Mouse (Mus musculus) G1E (cell line): ENCODE data around the gene Rfpl4. TPM values are rescaled to one million over a fixed set of nuclear protein-coding genes. Genes with fewer than 3 reads are reported as not detected.
A peak's percentile ranks its signal among the peaks of the same experiment; 100 is the strongest.
"Not testable (repeated sequence)": the region's sequence is repeated elsewhere in the genome, so short reads cannot be mapped to it uniquely, and the experiment has no call there.

Experiments
- ATAC-seq: 2 replicates; pipeline ENCODE4 v1.8.0; 2016; ENCODE audit warnings: mild to moderate bottlenecking; ENCODE audit not compliant: insufficient number of reproducible peaks, poor library complexity, low FRiP score, severe bottlenecking; ENCODE audit errors: extremely low read depth
- DNase-seq: peaks from one replicate; pipeline ENCODE4 v3.0.0; 2012; ENCODE audit warnings: low spot score
- H3K27me3 ChIP-seq: 2 replicates; pipeline ENCODE4 v1.6.1; 2012; ENCODE audit warnings: mild to moderate bottlenecking, low read length, inconsistent platforms; ENCODE audit not compliant: insufficient read depth
- H3K36me3 ChIP-seq: replicated peaks from 2 replicates; pipeline ENCODE3; 2012; ENCODE audit warnings: mild to moderate bottlenecking, inconsistent platforms
- H3K4me1 ChIP-seq: 2 replicates; pipeline ENCODE4 v1.6.1; 2012; ENCODE audit warnings: low read depth, low read length, inconsistent platforms, mixed read lengths; ENCODE audit not compliant: insufficient read depth
- H3K4me3 ChIP-seq: 2 replicates; pipeline ENCODE4 v1.5.1; 2012; ENCODE audit warnings: low read depth, mild to moderate bottlenecking, inconsistent platforms, low read length, moderate library complexity, mixed read lengths
- H3K9me3 ChIP-seq: replicated peaks from 2 replicates; pipeline ENCODE4 v1.6.1; 2012; ENCODE audit warnings: inconsistent platforms
- CTCF ChIP-seq: IDR thresholded peaks from 2 replicates; pipeline ENCODE4 v1.5.1; 2012; ENCODE audit warnings: low read depth, low read length, inconsistent platforms, mixed read lengths
- GATA1 ChIP-seq: IDR thresholded peaks from 2 replicates; pipeline ENCODE4 v1.6.1; 2012; ENCODE audit warnings: borderline replicate concordance, low read length, inconsistent platforms, mixed read lengths
- GATA2 ChIP-seq: IDR thresholded peaks from 2 replicates; pipeline ENCODE4 v1.6.1; 2012; ENCODE audit warnings: low read depth, low read length, inconsistent platforms, borderline replicate concordance
- POLR2AphosphoS5 ChIP-seq: IDR thresholded peaks from 2 replicates; pipeline ENCODE4 v1.6.1; 2012; ENCODE audit warnings: low read depth, low read length, inconsistent platforms; ENCODE audit not compliant: insufficient replicate concordance
- TAL1 ChIP-seq: conservative IDR thresholded peaks from 2 replicates; pipeline ENCODE4 v1.6.1; 2012; ENCODE audit warnings: low read depth, low read length, inconsistent platforms, mixed read lengths
- polyA plus RNA-seq: library from polyadenylated mRNA; stranded (reverse); fragments of >175 nt; gene quantifications from 2 replicates; pipeline ENCODE4 v1.2.3, GENCODE M21; 2012
- total RNA-seq, 2 experiments: library from RNA; stranded (forward) in 1 of 2; stranded (reverse) in 1 of 2; fragments of 200-1000 nt in 1 of 2; fragments of >200 nt in 1 of 2; fragmentation: Nextera tagmentation in 1 of 2; gene quantifications; 2 replicates each; pipeline ENCODE4 v1.2.3; 2014 to 2017

Gene Rfpl4
- total RNA-seq (2014; fragmentation: Nextera tagmentation) (not detected in 2 replicates), total RNA-seq (2017) (not detected in 2 replicates), polyA plus RNA-seq (not detected in 2 replicates)

- H3K9me3 ChIP-seq = no peaks in the 10 kb centered on the region
- H3K4me3 ChIP-seq = no peak within 1 kb of the TSS
- H3K36me3 ChIP-seq = no peaks in the 10 kb centered on the region
- DNase-seq (no peak), ATAC-seq (no peak)
- H3K27me3 ChIP-seq = peaks cover 3% of the 10 kb centered on the region; the same call in 1 of the 2 replicates
- no peaks in the 10 kb centered on the region for H3K4me1 ChIP-seq
- TF ChIP-seq GATA2 = no peak
- TF ChIP-seq POLR2AphosphoS5 = no peak
- TF ChIP-seq CTCF = no peak
- no peak for TF ChIP-seq TAL1
- no peak for TF ChIP-seq GATA1
These were observed at the start of gene Rfpl4 for GRCm38 (mm10) chr7:5116850-5117249. TSS of gene Rfpl4 (minus strand) at chr7:5116950.

DNA sequence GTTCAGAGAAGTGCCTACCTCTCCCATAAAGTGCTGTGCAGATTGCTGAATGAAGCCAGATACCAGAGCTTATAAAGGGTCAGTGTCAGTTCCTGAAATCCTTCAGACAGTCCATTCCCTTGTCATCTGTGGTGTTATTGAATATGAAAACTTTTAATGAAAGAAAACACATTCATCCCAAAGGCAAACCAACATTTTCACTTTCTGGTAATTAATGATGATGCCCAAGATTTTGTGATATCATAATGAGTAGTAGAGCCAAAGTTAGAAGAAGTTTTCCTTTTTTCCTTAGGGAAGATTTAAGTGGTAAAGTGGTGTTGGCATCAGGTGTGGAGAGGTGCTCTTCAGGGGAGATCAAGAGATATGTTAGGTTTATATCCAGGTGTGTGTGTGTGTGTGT lies 32.8 kb upstream of the Rfpl4 start, which contains the start of gene Vmn1r55:
Gene Vmn1r55 (minus strand): TSS at position 101 of the 400 bp plus-strand sequence.
- not testable (repeated sequence) for H3K4me3 ChIP-seq, H3K36me3 ChIP-seq, H3K27me3 ChIP-seq, H3K9me3 ChIP-seq, ATAC-seq, H3K4me1 ChIP-seq, DNase-seq

DNA sequence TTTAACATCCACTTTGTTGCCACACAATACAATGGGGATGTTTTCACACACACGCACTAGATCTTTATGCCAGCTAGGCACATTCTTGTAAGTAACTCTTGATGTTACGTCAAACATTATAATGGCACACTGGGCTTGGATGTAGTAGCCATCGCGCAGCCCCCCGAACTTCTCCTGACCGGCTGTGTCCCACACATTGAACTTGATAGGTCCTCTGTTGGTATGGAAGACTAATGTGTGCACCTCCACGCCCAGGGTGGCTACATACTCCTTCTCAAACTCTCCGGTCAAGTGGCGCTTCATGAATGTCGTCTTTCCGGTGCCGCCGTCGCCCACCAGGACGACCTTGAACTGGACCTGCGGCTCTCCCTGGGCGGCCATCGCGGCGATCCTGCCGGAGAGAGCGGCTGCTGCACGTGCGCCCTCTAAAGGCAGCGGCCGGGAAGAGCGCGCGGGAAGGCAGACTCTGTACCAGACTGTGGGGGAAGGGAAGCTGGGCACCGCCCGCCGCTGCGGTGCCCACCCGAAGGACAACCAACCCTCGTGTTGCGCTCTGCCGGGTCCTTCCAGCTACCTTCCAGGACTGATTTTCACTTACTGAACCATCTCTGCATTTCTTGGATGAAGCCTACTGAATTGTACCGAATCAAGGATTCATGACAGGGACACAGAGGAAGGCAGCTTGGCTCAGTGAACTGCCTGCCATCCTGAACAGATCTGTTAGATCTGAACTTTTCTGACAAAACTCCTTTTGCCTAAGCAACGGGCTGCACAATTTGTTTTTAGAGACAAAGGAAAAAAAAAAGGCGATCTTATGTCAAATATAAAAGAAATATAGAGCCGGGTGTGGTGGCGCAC lies 9.0 kb upstream of the Rfpl4 start, which contains the start of gene Rasl2-9:
Gene Rasl2-9 (minus strand): TSS at position 402 of the 858 bp plus-strand sequence.
- TF ChIP-seq GATA2 (no peak), CTCF (peak; percentile 43; the same call in 1 of the 2 replicates)
- Histone ChIP-seq H3K27me3 (peaks cover 7% of the 10 kb centered on the region), H3K36me3 (no peaks in the 10 kb centered on the region), H3K9me3 (no peaks in the 10 kb centered on the region), H3K4me3 (peak within 1 kb of the TSS; percentile 68), H3K4me1 (peaks cover 13% of the 10 kb centered on the region)
- DNase-seq (peak; percentile 40), ATAC-seq (peak; percentile 57)

DNA sequence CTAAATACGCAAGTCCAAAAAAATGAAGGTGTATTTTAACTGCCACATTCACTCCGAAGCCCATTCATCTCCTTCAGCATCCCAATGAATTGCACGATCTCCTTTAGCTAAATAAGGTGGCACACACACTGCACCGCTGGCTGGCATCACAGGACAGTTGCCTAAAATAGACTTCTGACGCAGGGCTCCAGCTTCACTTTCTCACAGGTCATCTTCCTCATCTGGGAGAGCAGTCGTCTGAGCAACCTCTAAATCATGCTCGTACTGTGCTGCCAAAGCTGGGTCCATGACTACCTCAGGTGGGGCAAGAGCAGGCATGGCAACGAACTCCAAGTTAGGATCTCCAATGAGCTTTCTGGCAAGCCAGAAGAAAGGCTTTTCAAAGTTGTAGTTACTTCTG lies 8.3 kb upstream of the Rfpl4 start:
- peaks cover 7% of the 10 kb centered on the region; the same call in 1 of the 2 replicates for H3K27me3 ChIP-seq
- no peak for DNase-seq
- H3K4me1 ChIP-seq = peaks cover 13% of the 10 kb centered on the region
- H3K36me3 ChIP-seq = no peaks in the 10 kb centered on the region
- no peak for ATAC-seq
- H3K4me3 ChIP-seq = peak overlapping the region; percentile 68; the same call in 1 of the 2 replicates
- TF ChIP-seq POLR2AphosphoS5 = no peak
- TF ChIP-seq CTCF = no peak
- no peak for TF ChIP-seq GATA1
- no peak for TF ChIP-seq GATA2
- no peak for TF ChIP-seq TAL1
- no peaks in the 10 kb centered on the region for H3K9me3 ChIP-seq

DNA sequence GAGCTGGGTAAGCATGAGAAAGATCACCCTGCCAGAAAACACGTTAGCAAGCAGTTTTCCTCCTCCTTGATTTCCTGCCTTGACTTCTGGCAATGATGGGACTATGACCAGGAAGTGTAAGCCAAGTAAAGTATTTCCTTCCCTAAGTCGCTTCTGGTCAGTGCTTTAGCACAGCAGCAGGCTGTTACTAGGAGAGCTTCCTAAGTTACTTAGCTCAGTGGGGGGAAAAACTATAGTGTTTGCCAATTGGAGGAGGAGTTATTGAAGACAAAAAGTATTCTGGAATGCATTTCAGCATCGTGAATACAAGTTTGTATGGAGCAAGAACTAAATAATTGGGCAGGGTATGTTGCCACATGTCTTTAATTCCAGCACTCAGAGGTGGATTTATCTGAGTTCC lies 4.0 kb downstream of the Rfpl4 start:
- Histone ChIP-seq H3K4me1 (peaks cover 3% of the 10 kb centered on the region), H3K27me3 (peaks cover 10% of the 10 kb centered on the region), H3K36me3 (no peaks in the 10 kb centered on the region), H3K9me3 (no peaks in the 10 kb centered on the region), H3K4me3 (no peak overlapping the region)
- DNase-seq (no peak), ATAC-seq (no peak)
- TF ChIP-seq CTCF (no peak), GATA2 (no peak), TAL1 (no peak), POLR2AphosphoS5 (no peak), GATA1 (no peak)

DNA sequence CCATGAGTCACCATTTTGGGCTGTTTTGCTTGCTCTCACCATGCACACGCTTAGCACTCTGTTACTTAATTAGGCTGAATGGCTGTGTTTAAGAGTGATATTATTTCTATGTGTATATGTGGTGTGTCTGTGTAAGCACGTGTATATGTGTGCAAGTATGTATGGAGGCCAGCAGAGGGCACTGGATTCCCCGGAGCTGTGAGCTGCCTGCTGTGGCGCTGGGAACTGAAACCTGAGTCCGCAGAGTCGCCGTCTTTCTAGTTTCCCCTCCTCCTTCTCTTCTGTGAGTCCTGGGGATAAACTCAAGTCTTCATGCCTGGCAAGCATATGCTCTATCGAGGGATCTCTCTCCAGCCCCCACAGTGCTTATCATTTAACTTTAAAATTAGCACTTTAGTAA lies 7.4 kb downstream of the Rfpl4 start:
- TF ChIP-seq GATA1 (no peak), CTCF (no peak), GATA2 (no peak), TAL1 (no peak), POLR2AphosphoS5 (no peak)
- Histone ChIP-seq H3K4me1 (peaks cover 3% of the 10 kb centered on the region), H3K27me3 (peaks cover 7% of the 10 kb centered on the region), H3K9me3 (no peaks in the 10 kb centered on the region), H3K36me3 (no peaks in the 10 kb centered on the region), H3K4me3 (no peak overlapping the region)
- no peak for DNase-seq
- no peak for ATAC-seq

- TF ChIP-seq CTCF (no peak), GATA1 (no peak), GATA2 (no peak), TAL1 (no peak), POLR2AphosphoS5 (no peak)
- H3K9me3 ChIP-seq = no peaks in the 10 kb centered on the region
- H3K4me3 ChIP-seq = no peak overlapping the region
- no peak for DNase-seq
- no peaks in the 10 kb centered on the region for H3K36me3 ChIP-seq
- H3K27me3 ChIP-seq = peaks cover 7% of the 10 kb centered on the region
- peaks cover 3% of the 10 kb centered on the region for H3K4me1 ChIP-seq
- no peak for ATAC-seq
These were observed 8.5 kb downstream of the Rfpl4 start for GRCm38 (mm10) chr7:5108272-5108671.
